Mouse (Mus musculus) R1 (cell line): ENCODE data around the gene Erg28.
A peak's percentile ranks its signal among the peaks of the same experiment; 100 is the strongest.

ENCODE experiments used
- DNase-seq: peaks from one replicate; pipeline ENCODE4 v3.0.0-alpha.2; 2018; ENCODE audit warnings: low read depth, low spot score

The Erg28 gene

GRCm38 (mm10) chr12:85824438-85825264, at the start of gene Erg28, which contains the start of gene Ttll5:
Erg28 (minus strand) TSS chr12:85824550.
Ttll5 (plus strand) TSS chr12:85824659.
- DNase-seq = peak; percentile 97

- DNase-seq = peak; percentile 8
Observed at GRCm38 (mm10) chr12:85869423-85869822, 45.1 kb upstream of the Erg28 start.

- DNase-seq = peak; percentile 10
Observed at GRCm38 (mm10) chr12:85867125-85867524, 42.8 kb upstream of the Erg28 start.

- no peak for DNase-seq
Observed at GRCm38 (mm10) chr12:85866624-85867023, 42.3 kb upstream of the Erg28 start.

- DNase-seq = no peak
Observed at GRCm38 (mm10) chr12:85865526-85865925, 41.2 kb upstream of the Erg28 start.

- no peak for DNase-seq
Observed at GRCm38 (mm10) chr12:85862514-85862913, 38.2 kb upstream of the Erg28 start.

GRCm38 (mm10) chr12:85859511-85860189, 35.3 kb upstream of the Erg28 start:
- DNase-seq = peak; percentile 5

GRCm38 (mm10) chr12:85859111-85859510, 34.8 kb upstream of the Erg28 start:
- DNase-seq = no peak

- no peak for DNase-seq
Observed at GRCm38 (mm10) chr12:85857300-85857699, 33.0 kb upstream of the Erg28 start.

- DNase-seq = no peak
Observed at GRCm38 (mm10) chr12:85854271-85854670, 29.9 kb upstream of the Erg28 start.

GRCm38 (mm10) chr12:85853836-85854235, 29.5 kb upstream of the Erg28 start:
- peak; percentile 19 for DNase-seq

- peak; percentile 32 for DNase-seq
Observed at GRCm38 (mm10) chr12:85850661-85851060, 26.3 kb upstream of the Erg28 start.

- DNase-seq = peak; percentile 54
Observed at GRCm38 (mm10) chr12:85848164-85848958, 24.0 kb upstream of the Erg28 start.

GRCm38 (mm10) chr12:85839371-85840000, 15.1 kb upstream of the Erg28 start:
- no peak for DNase-seq

- DNase-seq = no peak
Observed at GRCm38 (mm10) chr12:85837765-85838164, 13.4 kb upstream of the Erg28 start.

GRCm38 (mm10) chr12:85834543-85834942, 10.2 kb upstream of the Erg28 start:
- no peak for DNase-seq

GRCm38 (mm10) chr12:85830691-85831090, 6.3 kb upstream of the Erg28 start:
- DNase-seq = no peak

GRCm38 (mm10) chr12:85829866-85830265, 5.5 kb upstream of the Erg28 start:
- no peak for DNase-seq

GRCm38 (mm10) chr12:85828856-85829255, 4.5 kb upstream of the Erg28 start:
- no peak for DNase-seq

- DNase-seq = no peak
Observed at GRCm38 (mm10) chr12:85825822-85826221, 1.5 kb upstream of the Erg28 start.

- no peak for DNase-seq
Observed at GRCm38 (mm10) chr12:85825361-85825760, 1.0 kb upstream of the Erg28 start.
